Mouse (Mus musculus): Measurements from ENCODE around the gene Atp6v1g2.

- TF ChIP-seq CTCF (IDR thresholded peaks at IDR 0.05; ENCODE audit: low read depth) (no peak), EP300 (optimal IDR thresholded peaks at IDR 0.05) (no peak)
Observed at GRCm38 (mm10) chr17:35231022-35231421, 2.4 kb upstream of the Atp6v1g2 start.

Data from stomach, postnatal 0 days (tissue).